Comparison of ENCODE assay signal across 27 mouse cellular contexts in genomic region chr11:8460835-8461234, GRCm38 (mm10).
"Had no signal": no experiment of that assay in that cellular context is flagged by ENCODE, and none has a peak within 500 bp of the region (broad histone marks: within the 10 kb centered on the region; RNA-seq: fewer than 3 reads in every experiment).

No protein-coding gene starts in this region.

- H3K36me3 ChIP-seq: hindbrain, embryonic 12.5 days; liver, embryonic 13.5 days had no signal

- H3K4me3 ChIP-seq: gastrocnemius, adult 2 months; heart, embryonic 10.5 days; heart, embryonic 12.5 days; hindbrain, embryonic 10.5 days; hindbrain, embryonic 12.5 days; kidney, embryonic 15.5 days; limb, embryonic 10.5 days; limb, embryonic 12.5 days; liver, embryonic 13.5 days; liver, embryonic 15.5 days had no signal

- H3K27ac ChIP-seq: heart, embryonic 10.5 days; hindbrain, embryonic 10.5 days; hindbrain, embryonic 12.5 days; hindbrain, embryonic 14.5 days; kidney, embryonic 15.5 days; kidney, postnatal 0 days; limb, embryonic 10.5 days; limb, embryonic 12.5 days; liver, embryonic 13.5 days; liver, embryonic 15.5 days had no signal

- H3K9ac ChIP-seq: heart, embryonic 12.5 days; hindbrain, embryonic 12.5 days; hindbrain, embryonic 14.5 days; kidney, embryonic 15.5 days; limb, embryonic 12.5 days; liver, embryonic 13.5 days; liver, embryonic 15.5 days had no signal

- H3K27me3 ChIP-seq: heart, embryonic 12.5 days; hindbrain, embryonic 12.5 days; kidney, embryonic 15.5 days; limb, embryonic 12.5 days; liver, embryonic 13.5 days; liver, embryonic 15.5 days had no signal

- DNase-seq: gastrocnemius, adult 2 months; gastrocnemius, postnatal 10 days; gastrocnemius, postnatal 25 days; heart, adult 18-20 months; heart, postnatal 10 days; heart, postnatal 4 days; kidney, adult 11 months; kidney, adult 2 months; kidney, adult 9 months; kidney, postnatal 14 days; kidney, postnatal 36 days; layer of hippocampus, postnatal 36 days; liver; liver, embryonic 13.5 days had no signal

- H3K9me3 ChIP-seq: heart, embryonic 10.5 days; heart, embryonic 12.5 days; hindbrain, embryonic 10.5 days; hindbrain, embryonic 12.5 days; kidney, embryonic 15.5 days; limb, embryonic 10.5 days; limb, embryonic 12.5 days; liver, embryonic 13.5 days; liver, embryonic 15.5 days had no signal

- H3K4me2 ChIP-seq: heart, embryonic 12.5 days; hindbrain, embryonic 12.5 days; hindbrain, embryonic 14.5 days; kidney, embryonic 15.5 days; limb, embryonic 12.5 days; liver, embryonic 11.5 days; liver, embryonic 13.5 days; liver, embryonic 15.5 days had no signal

- ATAC-seq: hindbrain, embryonic 16.5 days; inflammation-experienced regulatory T-cells, adult 6 months had no signal
